Mouse (Mus musculus) splenic B cell, adult 2 months (primary cell): ENCODE data around the gene Plcg1.

Experiments
- DNase-seq: peaks from one replicate; pipeline ENCODE4 v3.0.0-alpha.2; 2011; ENCODE audit warnings: low read depth, low spot score
- H3K27me3 ChIP-seq: 2 replicates; pipeline ENCODE4 v1.6.1; 2012; ENCODE audit warnings: mild to moderate bottlenecking, low read length, moderate library complexity, mixed read lengths; ENCODE audit not compliant: control insufficient read depth, poor library complexity, insufficient read depth, severe bottlenecking
- H3K36me3 ChIP-seq: 2 replicates; pipeline ENCODE4 v1.6.1; 2012; ENCODE audit warnings: mild to moderate bottlenecking, low read length, moderate library complexity, mixed read lengths; ENCODE audit not compliant: control insufficient read depth, poor library complexity, insufficient read depth, severe bottlenecking

The Plcg1 gene

DNA sequence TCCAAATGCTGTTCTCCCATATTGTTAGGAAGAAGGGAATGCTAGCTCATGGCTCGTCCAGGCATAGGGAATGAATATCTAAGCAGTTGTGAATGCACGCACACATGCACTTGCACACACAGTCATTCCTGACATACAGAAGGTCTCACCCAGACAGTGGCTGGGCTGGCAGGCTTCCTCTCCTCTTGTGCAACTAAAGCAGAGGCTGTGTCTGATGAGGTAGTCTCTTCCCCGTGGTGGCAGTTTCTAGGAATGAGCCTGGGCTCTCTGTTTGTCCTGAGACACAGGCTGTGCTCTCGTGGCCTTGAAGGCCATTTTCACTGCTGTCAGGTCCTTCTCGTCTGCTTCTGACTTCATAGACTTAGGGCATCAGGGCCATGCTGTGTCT lies 13.7 kb downstream of the Plcg1 start:
- no peaks in the 10 kb centered on the region for H3K36me3 ChIP-seq
- DNase-seq: no peak
- H3K27me3 ChIP-seq: no peaks in the 10 kb centered on the region

DNA sequence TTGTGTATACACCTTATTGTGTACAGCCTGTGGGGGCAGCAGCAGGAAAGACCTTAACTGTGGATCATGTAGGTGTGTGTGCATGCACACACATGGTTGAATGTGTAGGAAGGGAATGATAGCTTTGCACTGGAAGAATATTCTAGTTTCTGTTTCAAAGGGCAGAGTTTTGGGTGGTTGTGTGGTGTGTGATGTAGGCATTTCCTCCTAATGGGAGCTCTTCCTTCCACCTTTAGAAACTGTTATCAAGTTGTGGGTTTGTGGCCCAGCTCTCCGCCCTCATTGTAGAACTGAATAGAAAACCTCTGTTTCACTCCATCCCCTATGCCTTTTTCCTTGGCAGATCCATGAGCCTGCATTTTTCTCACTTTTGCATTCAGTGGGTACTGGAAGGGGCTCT lies 14.4 kb downstream of the Plcg1 start:
- no peak for DNase-seq
- H3K27me3 ChIP-seq: no peaks in the 10 kb centered on the region
- H3K36me3 ChIP-seq: no peaks in the 10 kb centered on the region

DNA sequence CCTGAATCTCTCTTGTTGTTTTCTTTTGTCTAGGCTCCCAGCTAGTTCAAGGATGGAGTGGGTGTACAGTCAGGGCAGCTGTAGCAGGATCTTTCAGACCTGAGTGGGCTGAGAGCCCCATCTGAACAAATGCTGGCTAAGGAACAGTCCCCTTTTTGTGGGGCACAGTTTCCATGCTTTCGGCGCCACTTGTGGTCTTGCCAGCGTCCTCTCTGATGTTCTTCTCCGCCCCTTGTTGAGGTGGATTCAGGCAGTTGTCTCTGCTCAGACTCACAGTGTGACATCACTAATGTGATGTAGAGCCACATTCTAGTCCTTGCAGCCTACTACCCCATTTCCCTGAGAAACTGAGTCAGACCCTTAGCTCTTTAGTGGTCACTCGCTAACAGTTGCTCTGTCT lies 15.5 kb downstream of the Plcg1 start:
- H3K36me3 ChIP-seq: no peaks in the 10 kb centered on the region
- no peak for DNase-seq
- no peaks in the 10 kb centered on the region for H3K27me3 ChIP-seq

DNA sequence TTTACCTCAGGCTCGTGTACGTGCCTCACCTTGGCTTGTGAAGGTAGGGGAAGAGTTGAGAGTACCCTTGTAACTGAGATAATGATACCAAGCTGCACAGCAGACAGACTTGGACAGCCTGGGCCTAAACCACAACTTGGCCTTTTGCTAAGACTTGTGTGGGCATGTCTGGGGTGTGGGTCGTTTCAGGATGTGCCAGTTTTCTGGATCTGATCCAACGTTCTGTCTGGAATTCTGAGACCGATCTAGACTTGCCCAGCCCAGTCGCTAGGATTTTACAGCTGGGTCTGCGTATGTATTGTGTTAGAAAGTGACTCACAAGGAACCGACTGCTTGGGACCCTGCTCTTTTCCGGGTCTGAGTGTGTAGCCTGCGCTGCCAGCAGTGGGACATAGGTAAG lies 16.0 kb downstream of the Plcg1 start:
- Histone ChIP-seq H3K27me3 (no peaks in the 10 kb centered on the region), H3K36me3 (no peaks in the 10 kb centered on the region; the same call in 1 of the 2 replicates)
- no peak for DNase-seq

DNA sequence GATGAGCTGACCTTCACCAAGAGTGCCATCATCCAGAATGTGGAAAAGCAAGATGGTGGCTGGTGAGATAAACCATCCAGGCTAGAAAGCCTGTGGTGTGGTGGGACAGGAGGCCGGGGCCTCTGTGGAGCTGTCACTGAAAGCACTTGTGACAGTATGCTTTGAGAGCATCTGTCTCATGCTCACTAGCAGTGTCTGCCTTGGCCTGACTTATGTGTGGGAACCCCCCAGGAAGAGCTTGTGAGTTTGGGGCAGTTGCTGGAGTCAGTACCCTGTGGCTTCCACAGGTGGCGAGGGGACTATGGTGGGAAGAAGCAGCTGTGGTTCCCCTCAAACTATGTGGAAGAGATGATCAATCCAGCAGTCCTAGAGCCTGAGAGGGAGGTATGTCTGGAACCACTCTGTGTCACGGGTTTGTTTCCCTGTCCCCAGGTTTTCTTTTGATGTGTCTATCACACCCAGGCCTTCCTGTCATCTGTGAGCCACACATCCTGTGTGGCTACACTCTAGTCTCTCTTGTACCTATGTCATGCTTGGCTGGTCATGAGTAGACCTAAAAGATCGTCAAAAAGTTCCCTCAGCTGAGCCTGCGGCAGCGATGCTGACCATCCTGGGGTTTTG lies 25.6 kb downstream of the Plcg1 start:
- Histone ChIP-seq H3K36me3 (peaks cover 6% of the 10 kb centered on the region), H3K27me3 (no peaks in the 10 kb centered on the region)
- peak; percentile 64 for DNase-seq

DNA sequence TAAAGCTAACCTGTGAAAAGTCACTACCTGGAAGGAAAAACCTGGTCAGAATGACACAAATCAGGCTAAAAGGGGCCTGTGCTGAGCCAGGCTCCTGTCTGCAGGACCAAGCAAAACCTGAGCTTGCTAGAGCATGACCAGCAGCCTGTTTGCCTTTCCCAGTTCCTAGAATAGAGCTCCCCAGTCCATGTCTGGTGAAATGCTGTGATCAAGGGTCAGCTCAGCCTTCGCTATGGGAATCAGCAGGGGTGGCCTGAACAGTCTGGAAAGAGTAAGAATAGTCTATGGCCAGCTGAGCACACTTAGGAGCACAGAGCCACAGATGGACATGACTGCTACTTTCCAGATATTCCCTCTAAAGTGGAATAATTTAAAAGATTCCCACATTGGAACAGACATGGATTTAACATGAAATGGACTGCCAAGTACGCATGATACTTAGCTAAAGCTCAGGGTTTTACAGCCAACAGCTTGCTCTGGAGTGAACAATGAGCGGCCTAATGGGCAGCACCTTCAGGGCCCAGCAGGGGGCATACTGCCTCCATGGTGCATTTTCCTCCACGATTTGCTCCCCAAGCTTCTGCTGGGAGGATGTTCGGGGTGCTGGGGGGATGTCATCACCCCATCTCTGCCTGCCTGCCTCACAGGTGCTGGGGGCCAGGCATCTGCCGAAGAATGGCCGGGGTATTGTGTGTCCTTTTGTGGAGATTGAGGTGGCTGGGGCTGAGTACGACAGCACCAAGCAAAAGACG lies 29.5 kb downstream of the Plcg1 start:
- peak; percentile 26 for DNase-seq
- H3K27me3 ChIP-seq: no peaks in the 10 kb centered on the region
- H3K36me3 ChIP-seq: peaks cover 3% of the 10 kb centered on the region

DNA sequence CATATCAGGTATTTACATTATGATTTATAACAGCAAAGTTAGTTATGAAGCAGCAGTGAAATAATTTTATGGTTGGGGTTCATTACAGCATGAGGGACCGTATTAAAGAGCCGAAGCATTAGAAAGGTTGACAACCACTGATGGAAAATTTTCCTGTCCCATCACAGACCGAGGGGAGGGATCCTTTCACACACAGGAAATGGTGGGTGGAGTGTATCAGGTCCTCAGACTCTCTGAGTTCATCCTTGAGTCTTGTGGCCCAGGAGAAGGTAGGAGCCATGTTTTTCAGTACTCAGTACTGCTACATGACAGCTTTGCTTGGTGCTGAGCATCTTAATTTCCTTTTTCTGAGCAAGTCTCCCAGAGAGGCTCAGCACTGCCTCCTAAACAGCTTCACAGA lies 32.7 kb downstream of the Plcg1 start:
- DNase-seq: no peak
- Histone ChIP-seq H3K27me3 (no peaks in the 10 kb centered on the region), H3K36me3 (peaks cover 3% of the 10 kb centered on the region)

DNA sequence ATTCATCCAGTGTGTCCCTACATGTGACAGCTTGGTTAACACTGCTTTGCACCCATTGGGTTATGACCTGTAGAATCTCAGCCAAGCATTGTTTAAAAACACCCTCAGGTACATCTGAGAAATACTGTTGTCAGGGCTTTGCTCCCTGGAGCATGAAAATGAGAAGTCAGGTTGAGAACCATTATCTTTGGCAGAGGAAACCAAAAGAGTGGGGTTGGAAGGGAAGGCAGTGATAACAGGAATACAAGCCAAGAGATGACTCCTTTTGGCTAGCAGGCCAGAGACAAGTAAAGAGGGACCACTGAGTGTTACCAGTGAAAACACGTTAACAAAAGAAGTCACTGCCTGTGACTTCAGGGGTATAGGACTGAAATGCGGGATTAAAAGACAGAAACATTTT lies 33.3 kb downstream of the Plcg1 start:
- H3K36me3 ChIP-seq: peaks cover 3% of the 10 kb centered on the region
- no peaks in the 10 kb centered on the region for H3K27me3 ChIP-seq
- DNase-seq: no peak

DNA sequence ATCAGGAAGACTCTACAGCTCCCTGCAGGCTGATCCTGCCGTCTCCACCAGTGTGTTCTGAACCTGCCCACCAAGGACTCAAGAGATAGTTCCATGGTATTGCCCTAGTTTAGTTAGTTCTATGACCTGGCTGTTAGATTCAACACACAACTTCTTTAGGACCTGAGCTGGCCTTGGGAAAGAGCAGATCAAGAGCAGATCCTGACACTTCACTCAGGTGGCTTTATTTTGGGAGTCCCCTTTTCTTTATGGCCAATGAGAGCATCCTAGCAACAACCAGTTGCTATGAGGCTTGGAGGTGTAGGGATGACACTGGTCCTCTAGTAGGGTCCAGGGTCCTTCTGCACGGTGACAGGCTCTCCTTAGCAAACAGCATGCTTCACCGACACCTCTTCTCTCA lies 34.0 kb downstream of the Plcg1 start:
- no peak for DNase-seq
- Histone ChIP-seq H3K36me3 (peaks cover 1% of the 10 kb centered on the region; the same call in 1 of the 2 replicates), H3K27me3 (no peaks in the 10 kb centered on the region)

DNA sequence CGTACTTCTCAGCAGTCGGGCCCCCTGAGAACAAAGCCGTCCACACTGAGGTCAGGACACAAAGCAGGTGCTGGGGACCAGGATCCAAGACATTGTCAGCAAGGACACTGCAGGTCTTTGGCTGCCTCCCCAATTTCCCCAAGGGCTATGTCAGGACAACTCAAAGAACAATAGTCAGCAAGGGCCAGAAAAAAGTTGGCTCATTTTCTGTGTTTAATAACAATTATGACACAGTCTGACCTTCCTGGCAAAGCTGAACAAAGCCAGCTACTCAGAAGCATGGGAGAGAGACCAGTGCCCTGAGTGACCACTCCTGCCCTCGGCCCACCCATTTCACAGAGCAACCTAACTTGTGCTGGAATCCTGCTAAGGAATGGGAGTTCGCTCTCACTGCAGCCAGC lies 35.3 kb downstream of the Plcg1 start:
- Histone ChIP-seq H3K27me3 (no peaks in the 10 kb centered on the region), H3K36me3 (no peaks in the 10 kb centered on the region)
- no peak for DNase-seq

DNA sequence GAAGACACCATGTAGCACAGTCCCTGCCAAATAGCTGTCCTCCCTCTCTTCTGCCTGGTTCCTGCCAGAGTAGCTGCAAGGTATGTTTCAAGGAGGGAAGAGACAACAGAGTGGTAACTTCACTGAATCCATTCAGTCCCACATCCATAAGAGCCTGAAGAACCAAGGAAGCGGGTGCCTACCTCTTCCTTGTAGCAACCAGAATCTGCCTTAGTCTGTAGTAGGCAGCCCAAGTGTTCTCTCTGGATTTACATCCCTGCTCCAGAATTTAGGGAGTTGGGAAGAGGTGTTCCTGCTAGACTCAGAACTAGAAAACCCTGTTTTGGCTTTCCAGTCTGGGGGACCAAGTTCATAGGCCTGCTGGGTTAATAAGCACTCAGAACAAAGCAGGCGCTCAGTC lies 36.1 kb downstream of the Plcg1 start:
- Histone ChIP-seq H3K36me3 (no peaks in the 10 kb centered on the region), H3K27me3 (no peaks in the 10 kb centered on the region)
- no peak for DNase-seq

DNA sequence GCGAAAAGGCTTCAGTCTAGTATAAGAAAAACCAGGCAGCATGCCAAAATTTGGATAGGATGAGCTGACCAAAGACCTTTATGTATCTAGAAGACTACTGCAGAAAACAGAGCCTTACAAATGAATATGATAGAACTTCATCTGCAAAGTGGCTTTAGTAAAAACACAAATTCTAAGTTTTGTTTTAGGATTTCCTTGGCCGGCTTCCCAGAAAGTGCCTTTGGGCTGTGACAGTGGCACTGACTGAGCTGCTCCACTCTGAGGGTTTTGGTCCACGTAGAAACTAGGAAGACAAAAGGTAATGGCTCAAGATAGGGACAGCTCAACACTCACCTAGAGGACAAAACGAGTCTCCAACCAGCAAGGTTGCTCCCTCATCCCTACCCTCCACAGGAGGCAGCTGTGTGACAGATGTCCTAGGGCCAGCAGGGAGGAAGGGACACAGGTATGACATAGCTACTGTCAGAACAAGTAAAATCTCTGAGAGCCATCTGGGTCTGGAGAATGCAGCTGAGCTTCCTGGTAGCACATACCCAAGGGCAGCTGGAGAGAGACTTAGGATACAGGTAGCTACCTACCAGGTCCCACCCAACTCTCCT lies 37.1 kb downstream of the Plcg1 start:
- Histone ChIP-seq H3K27me3 (no peaks in the 10 kb centered on the region; the same call in 1 of the 2 replicates), H3K36me3 (no peaks in the 10 kb centered on the region)
- no peak for DNase-seq

DNA sequence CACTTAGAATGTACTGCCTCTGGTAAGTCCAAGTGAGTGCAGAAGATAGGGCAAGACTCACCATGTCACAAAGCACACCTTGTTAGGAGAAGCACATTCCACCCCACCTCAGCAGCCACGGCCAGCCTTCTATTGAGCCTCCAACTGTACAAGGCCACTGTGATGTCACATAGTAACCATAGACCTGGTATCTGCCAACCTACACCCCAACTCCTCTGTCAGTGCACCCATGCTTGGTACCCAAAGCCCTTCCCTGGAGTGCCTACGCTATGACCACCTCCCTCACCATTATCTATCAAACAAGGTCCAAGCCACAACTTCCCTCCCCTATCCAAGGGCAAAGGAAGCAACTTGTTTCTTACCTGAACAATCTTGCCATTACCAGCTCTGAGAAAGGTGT lies 37.9 kb downstream of the Plcg1 start:
- Histone ChIP-seq H3K36me3 (no peaks in the 10 kb centered on the region), H3K27me3 (no peaks in the 10 kb centered on the region; the same call in 1 of the 2 replicates)
- no peak for DNase-seq

DNA sequence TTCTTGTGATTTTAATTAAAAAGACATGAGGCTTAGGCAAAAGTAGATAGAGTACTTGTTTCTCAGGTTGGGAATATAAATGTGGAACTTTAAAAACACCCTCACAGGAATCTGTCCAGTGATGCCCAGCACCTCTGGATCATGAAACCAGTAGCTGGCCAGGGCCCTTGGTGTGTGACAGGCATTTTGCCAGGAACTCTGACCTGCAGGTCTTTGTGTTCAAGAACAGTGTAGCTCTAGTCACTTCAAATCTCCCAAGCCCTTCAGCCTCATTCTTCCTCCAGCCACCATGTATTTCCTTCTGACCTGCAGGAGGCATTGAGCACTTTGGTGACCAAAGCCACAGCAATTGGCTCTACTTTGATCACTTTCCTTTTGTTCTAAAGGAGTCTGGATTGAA lies 39.3 kb downstream of the Plcg1 start:
- Histone ChIP-seq H3K27me3 (no peaks in the 10 kb centered on the region; the same call in 1 of the 2 replicates), H3K36me3 (no peaks in the 10 kb centered on the region)
- DNase-seq: no peak

DNA sequence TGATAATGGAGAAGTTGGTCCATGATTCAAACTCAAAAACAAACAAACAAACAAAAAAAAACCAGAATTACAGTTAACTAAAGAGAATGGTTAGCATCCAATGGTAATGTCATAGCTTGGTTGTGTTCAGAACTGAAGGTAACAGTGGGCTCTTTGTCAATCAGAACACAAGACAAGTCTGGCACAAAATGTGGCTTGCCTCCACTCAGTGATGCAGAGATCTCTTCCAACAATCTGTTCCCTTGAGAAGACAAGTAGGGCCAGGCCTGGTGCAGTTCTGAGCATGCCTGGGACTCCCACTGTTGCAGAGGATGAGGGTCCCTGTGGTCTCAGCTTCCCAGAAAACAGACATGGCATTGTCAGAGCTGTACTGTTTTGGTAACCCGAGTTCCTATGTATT lies 39.8 kb downstream of the Plcg1 start:
- no peaks in the 10 kb centered on the region; the same call in 1 of the 2 replicates for H3K27me3 ChIP-seq

More for the DNA sequence above, 39.8 kb downstream of the Plcg1 start:
- H3K36me3 ChIP-seq: no peaks in the 10 kb centered on the region
- DNase-seq: no peak
